Mouse (Mus musculus) c-Kit-positive CD71-positive TER-119-positive erythroid progenitor cells, embryonic 14.5 days (primary cell): Measurements from ENCODE around the gene Kcnip1.

Experiments used
- DNase-seq: peaks from one replicate; pipeline ENCODE4 v3.0.0-alpha.2; 2013; ENCODE audit warnings: low spot score

Kcnip1 gene

GRCm38 (mm10) chr11:33986525-33986924 lies 6.4 kb downstream of the Kcnip1 start:
- no peak for DNase-seq

GRCm38 (mm10) chr11:33980146-33980545 lies 12.8 kb downstream of the Kcnip1 start:
- DNase-seq = no peak

DNA sequence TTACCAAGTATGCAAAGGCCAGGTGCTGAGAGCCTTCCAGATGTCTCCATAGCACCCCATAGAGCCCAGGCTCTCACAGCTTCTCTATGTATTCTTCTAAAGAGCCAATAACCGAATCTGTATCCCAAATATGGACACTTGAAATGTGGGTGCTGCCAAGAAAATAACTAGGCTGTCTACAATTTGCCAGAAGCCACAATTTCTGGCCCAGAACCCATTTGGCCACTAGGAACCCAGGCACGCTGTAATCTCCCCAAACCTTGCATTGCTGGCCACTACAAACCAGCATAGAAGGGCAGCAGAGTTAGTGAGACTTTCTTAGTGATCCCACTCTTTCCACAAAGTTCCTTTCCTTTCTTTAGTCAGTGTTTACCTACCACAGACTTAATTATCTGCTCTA lies 17.8 kb downstream of the Kcnip1 start:
- no peak for DNase-seq

DNA sequence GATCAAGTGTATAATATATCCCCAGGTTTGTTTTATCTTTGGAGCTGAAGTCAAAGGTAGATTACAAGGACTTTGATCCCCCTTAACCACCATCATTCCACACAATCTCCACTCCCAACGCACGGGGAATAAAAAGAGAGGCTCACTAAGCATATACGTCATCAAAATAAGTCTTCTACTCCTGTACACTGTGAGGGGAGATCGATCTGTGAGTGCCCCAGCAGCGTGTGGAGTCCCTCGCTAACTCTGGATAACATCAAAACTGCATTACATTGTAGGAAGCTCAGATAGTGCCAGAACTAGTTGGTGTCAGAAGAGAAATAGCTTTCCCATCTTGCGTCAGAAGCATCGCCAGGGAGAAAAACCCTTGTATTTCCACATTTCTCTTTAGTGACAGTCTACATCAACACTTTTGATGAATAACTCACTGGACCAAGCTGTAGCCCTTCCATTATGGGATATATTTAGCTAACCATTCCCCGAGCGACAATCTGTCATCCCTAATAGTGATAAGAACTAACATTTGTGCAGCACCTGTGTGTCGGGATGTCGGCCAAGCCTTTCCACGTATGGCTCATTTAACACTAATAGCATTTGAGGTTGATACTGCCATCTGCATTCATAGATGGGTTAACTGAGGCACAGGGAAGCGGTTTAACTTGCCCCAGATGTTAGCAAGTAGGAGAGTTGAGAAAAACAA lies 18.5 kb downstream of the Kcnip1 start:
- no peak for DNase-seq

- no peak for DNase-seq
Measured at GRCm38 (mm10) chr11:33972114-33972513, 20.8 kb downstream of the Kcnip1 start.

DNA sequence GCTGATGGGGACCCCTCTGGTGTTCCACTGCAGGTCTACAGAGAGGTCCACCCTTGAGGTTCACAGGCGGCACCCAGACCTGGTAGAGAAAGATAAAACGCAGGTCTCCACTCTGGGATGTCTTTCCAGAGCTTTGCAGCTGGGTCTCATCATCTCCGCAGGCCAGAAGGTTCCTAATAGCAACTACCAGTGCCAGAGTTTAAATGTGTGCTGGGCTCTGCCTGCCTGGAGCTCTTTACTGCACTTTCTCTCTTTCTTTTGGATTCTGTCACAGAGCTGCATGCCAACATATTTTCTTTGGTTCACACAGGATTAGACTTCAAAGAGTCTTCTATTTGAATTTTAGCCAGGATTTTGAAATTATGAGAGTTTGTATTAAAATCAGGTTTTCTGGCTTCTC lies 23.8 kb downstream of the Kcnip1 start:
- no peak for DNase-seq

- DNase-seq = no peak
Measured at GRCm38 (mm10) chr11:33967708-33968107, 25.2 kb downstream of the Kcnip1 start.

- no peak for DNase-seq
Measured at GRCm38 (mm10) chr11:33965380-33965779, 27.6 kb downstream of the Kcnip1 start.

DNA sequence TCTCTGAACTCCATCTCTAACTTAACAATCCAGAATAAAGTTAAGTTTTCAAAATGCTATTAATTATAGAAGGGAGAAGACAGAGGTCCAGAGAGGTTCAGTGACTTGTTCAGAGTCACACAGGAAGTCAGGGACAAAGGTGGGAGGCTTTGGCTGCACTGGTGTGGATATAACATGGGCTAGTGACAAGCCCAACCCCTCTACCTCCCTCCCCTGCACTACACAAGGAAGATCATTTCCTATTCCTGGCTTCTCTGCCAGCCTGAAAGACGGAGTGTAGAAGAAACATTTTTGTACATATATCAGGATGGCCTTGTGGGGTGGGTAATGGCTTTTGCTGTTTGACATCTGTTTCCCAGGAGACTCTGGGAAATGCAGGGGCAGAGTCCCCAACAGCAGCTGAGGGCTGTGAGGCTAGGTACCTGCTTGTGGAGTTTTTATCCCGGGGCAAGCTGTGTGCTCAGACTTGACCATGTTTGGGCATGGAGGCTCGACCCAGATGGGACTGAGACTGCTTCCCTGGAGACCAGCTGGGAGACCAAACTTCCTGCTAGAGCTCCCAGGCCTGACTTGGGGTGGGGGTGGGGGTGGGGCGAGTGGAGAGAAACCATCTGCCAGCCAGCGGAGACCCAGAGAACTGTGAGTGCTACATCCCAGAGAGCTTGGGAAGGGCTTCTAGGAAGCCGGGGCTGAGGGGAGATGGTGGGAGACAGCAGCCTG lies 30.1 kb downstream of the Kcnip1 start, which contains the start of gene Kcnmb1:
Kcnmb1 (plus strand) TSS at position 326 of the 720 bp plus-strand sequence.
- no peak for DNase-seq

DNA sequence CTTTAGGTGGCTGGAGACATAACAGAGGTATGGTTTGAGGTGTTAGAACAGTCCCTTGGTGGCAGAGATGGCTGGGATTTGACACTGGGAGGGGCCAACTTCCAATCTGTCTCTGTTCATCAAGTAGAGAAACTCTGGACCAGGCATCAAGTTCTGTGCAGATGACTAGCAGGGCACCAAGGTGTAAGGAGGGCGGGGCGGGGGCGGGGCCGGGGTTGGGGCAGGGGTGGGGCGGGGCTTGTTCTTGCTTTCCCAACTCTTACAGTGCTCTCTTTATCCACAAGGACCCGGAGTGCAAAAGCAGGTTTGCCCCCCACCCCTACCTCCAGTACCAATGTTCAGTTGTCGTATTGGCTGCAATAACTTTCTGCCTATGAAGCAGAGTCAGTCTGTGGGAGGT lies 30.8 kb downstream of the Kcnip1 start:
- DNase-seq = no peak

GRCm38 (mm10) chr11:33958713-33959112 lies 34.2 kb downstream of the Kcnip1 start:
- DNase-seq = peak; percentile 22

DNA sequence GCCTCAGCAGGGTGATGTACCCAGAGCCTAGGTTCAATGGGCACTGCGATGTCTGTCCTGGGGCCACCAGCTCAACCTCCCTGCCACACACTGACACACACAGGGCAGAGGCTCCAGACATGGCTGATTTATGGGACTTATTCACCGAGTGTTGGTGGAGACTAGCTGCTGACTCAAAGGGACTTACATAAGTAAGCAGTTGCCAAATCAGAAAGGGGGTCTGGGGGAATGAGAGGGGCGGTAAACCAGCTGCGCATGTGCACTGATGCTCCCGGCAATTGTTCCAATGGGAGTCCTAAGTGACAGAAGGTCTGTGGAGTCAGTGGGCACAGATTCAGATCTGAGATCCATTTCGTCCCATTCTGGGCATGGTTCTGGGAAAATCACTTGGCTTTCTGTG lies 35.4 kb downstream of the Kcnip1 start:
- no peak for DNase-seq

DNA sequence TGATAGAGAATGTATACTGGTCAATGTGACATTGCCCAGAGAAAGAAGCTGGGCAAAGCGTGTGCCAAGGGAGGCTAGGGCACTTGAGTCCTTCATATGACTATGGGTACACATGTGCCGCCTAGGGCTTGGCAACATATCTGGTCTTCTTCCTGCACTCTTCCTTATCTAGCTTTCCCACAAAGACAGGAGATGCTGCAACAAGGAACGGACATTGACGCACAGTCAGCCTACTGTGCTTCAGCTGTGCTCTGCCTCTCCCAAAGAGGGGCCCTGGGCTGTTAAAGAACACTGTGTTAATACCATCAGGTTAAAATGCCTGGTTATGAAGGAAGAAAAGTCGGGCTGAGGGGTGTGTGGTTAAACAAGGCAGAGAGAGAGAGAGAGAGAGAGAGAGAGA lies 36.3 kb downstream of the Kcnip1 start:
- DNase-seq = no peak

GRCm38 (mm10) chr11:33955982-33956381 lies 37.0 kb downstream of the Kcnip1 start:
- DNase-seq = no peak

DNA sequence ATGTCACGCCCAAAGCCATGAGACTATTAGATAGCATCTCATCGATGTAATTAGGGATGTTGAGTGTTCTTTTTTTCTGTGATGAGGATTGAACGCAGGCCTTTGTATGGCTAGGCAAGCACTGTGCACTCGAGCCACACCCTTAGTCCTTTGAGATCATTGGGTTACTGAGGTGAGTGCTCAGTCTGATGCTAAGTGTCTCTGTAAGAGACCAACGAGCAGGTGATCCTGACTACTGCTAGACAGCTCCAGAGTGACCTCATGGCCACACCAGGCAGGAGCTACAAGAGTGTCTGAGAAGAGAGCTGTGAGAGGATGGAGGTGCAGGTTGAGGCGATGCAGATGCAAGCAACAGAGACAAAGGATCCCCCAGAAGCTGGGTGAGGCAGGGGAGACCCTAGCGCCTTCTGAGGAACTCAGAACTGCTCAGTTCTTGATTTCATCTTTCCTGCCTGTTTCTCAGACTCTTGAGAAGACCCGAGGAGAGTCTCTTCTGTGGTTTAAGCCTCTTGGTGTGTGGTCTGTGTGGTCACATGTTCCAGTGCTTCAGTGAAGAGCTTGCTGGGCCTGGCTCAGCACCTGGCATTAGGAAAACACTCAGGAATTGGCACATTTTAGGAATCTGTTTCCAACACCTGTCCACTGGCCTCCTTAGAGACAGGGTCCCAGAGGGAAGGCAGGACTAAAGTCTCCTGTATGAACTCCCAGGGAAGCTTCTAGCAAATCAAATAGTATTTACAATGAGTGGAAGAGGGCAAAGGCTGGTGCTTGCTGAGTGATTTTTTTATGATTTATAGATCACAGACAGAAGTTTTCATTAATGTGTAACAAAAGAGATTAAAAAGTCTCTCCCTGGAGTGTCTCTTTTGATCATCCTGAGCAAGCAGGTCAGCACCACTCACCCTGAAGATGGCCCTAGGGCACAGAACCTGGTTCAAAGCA lies 41.0 kb downstream of the Kcnip1 start:
- no peak for DNase-seq

DNA sequence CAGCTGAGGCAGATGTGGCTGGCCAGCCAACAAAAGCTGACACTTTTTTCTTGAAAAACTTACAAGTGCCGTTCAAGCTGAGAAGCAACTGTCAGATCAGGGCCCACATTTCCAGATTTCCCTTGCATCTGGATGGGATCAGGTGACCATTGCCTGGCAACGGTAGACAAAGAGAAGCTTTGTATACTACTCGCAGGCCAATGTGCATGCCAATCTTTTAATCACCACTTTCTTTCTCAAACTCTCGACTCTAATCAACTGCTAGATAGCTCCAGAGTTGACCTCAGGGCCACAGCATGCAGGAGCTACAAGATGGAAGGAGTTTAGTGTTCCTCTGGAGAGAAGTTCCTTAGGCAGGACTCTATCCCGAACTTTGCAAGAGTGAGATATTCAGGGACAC lies 41.8 kb downstream of the Kcnip1 start:
- no peak for DNase-seq

- no peak for DNase-seq
Measured at GRCm38 (mm10) chr11:33946501-33946900, 46.5 kb downstream of the Kcnip1 start.

- DNase-seq = no peak
Measured at GRCm38 (mm10) chr11:33944786-33945328, 48.1 kb downstream of the Kcnip1 start.

GRCm38 (mm10) chr11:33944067-33944785 lies 48.7 kb downstream of the Kcnip1 start:
- DNase-seq = peak; percentile 21

- no peak for DNase-seq
Measured at GRCm38 (mm10) chr11:33943565-33943964, 49.4 kb downstream of the Kcnip1 start.

- no peak for DNase-seq
Measured at GRCm38 (mm10) chr11:33939456-33940113, 53.4 kb downstream of the Kcnip1 start.
